8 mouse cellular contexts compared by ENCODE assay signal in genomic region chr3:100359036-100359435, GRCm38 (mm10).
DNase-seq lines count a peak whose midpoint lies in the region; ATAC-seq lines count a peak whose summit lies in the region.

No protein-coding gene starts in this region.

- ATAC-seq in embryonic facial prominence, embryonic 13.5 days (ENCODE audit: insufficient number of reproducible peaks, insufficient read depth, low FRiP score, low TSS enrichment, low read depth) = no peak
- ATAC-seq in heart, embryonic 16.5 days (replicated peaks; ENCODE audit: extremely low read depth, insufficient read depth, low FRiP score) = peak; percentile 41; the same call in 1 of the 2 replicates
- ATAC-seq in liver, embryonic 12.5 days = peak; percentile 57; the same call in 1 of the 2 replicates
- ATAC-seq in stomach, embryonic 15.5 days (ENCODE audit: insufficient read depth, low FRiP score, low read depth) = peak; percentile 54; the same call in 1 of the 2 replicates

- no peaks in the 10 kb centered on the region for H3K9me3 ChIP-seq in embryonic facial prominence, embryonic 13.5 days
- H3K9me3 ChIP-seq in heart, embryonic 16.5 days (replicated peaks; ENCODE audit: control insufficient read depth, low read length) = no peaks in the 10 kb centered on the region
- H3K9me3 ChIP-seq in liver, embryonic 12.5 days (replicated peaks) = no peaks in the 10 kb centered on the region
- no peaks in the 10 kb centered on the region for H3K9me3 ChIP-seq in stomach, embryonic 15.5 days

- peak overlapping the region; percentile 57 for H3K4me2 ChIP-seq in embryonic facial prominence, embryonic 13.5 days
- peak overlapping the region; percentile 66 for H3K4me2 ChIP-seq in heart, embryonic 16.5 days (ENCODE audit: low read depth, low read length)
- H3K4me2 ChIP-seq in liver, embryonic 12.5 days = peak overlapping the region; percentile 42
- H3K4me2 ChIP-seq in stomach, embryonic 15.5 days = peak overlapping the region; percentile 50

- WGBS in embryonic facial prominence, embryonic 13.5 days = 21% methylated on average over 8 of the region's 8 CpGs
- WGBS in heart, embryonic 16.5 days = 18% methylated on average over 8 of the region's 8 CpGs
- WGBS in liver, embryonic 12.5 days (ENCODE audit: insufficient replicate concordance) = 27% methylated on average over 8 of the region's 8 CpGs
- WGBS in stomach, embryonic 15.5 days = 20% methylated on average over 8 of the region's 8 CpGs

- H3K36me3 ChIP-seq in embryonic facial prominence, embryonic 13.5 days = no peaks in the 10 kb centered on the region
- H3K36me3 ChIP-seq in heart, embryonic 16.5 days (ENCODE audit: control insufficient read depth, insufficient read depth) = no peaks in the 10 kb centered on the region
- H3K36me3 ChIP-seq in liver, embryonic 12.5 days = no peaks in the 10 kb centered on the region
- H3K36me3 ChIP-seq in stomach, embryonic 15.5 days = no peaks in the 10 kb centered on the region

- peak overlapping the region; percentile 58 for H3K9ac ChIP-seq in embryonic facial prominence, embryonic 13.5 days
- peak overlapping the region; percentile 41; the same call in 1 of the 2 replicates for H3K9ac ChIP-seq in heart, embryonic 16.5 days (ENCODE audit: low read length)
- no peak overlapping the region for H3K9ac ChIP-seq in liver, embryonic 12.5 days
- H3K9ac ChIP-seq in stomach, embryonic 15.5 days = no peak overlapping the region

- 0 out of 2 replicates have a peak, but pooled peaks cover 3% of the 10 kb centered on the region for H3K4me1 ChIP-seq in embryonic facial prominence, embryonic 13.5 days
- no peaks in the 10 kb centered on the region for H3K4me1 ChIP-seq in heart, embryonic 16.5 days (ENCODE audit: control insufficient read depth, insufficient read depth, low read length)
- no peaks in the 10 kb centered on the region for H3K4me1 ChIP-seq in liver, embryonic 12.5 days
- no peaks in the 10 kb centered on the region for H3K4me1 ChIP-seq in stomach, embryonic 15.5 days

- peak; percentile 70 for DNase-seq in A20 (ENCODE audit: low read depth, low spot score)
- DNase-seq in adrenal gland, adult 2 months = peak; percentile 20
- peak; percentile 57 to 61 for DNase-seq in kidney, postnatal 25 days
- DNase-seq in natural killer cell, adult 2 months (ENCODE audit: low spot score in 2 of 2) = peak; percentile 25 to 36

- peak overlapping the region; percentile 30 for H3K4me3 ChIP-seq in embryonic facial prominence, embryonic 13.5 days
- peak overlapping the region; percentile 37 for H3K4me3 ChIP-seq in heart, embryonic 16.5 days (ENCODE audit: low read length)
- H3K4me3 ChIP-seq in liver, embryonic 12.5 days = no peak overlapping the region
- H3K4me3 ChIP-seq in stomach, embryonic 15.5 days (replicated peaks) = 0 out of 2 replicates have a peak overlapping the region, but pooled peaks have one; percentile 20

- H3K27ac ChIP-seq in embryonic facial prominence, embryonic 13.5 days = no peak overlapping the region
- H3K27ac ChIP-seq in heart, embryonic 16.5 days (ENCODE audit: low read length) = no peak overlapping the region
- H3K27ac ChIP-seq in liver, embryonic 12.5 days = no peak overlapping the region
- no peak overlapping the region for H3K27ac ChIP-seq in stomach, embryonic 15.5 days

- H3K27me3 ChIP-seq in embryonic facial prominence, embryonic 13.5 days = no peaks in the 10 kb centered on the region
- no peaks in the 10 kb centered on the region for H3K27me3 ChIP-seq in heart, embryonic 16.5 days (ENCODE audit: control insufficient read depth, insufficient read depth, low read length)
- peaks cover 12% of the 10 kb centered on the region; the same call in 1 of the 2 replicates for H3K27me3 ChIP-seq in liver, embryonic 12.5 days (replicated peaks)
- no peaks in the 10 kb centered on the region for H3K27me3 ChIP-seq in stomach, embryonic 15.5 days (replicated peaks)

Comparison
In these comparisons a context has a peak if more than half of its experiments do, and no peak if none do; other contexts are left out.
1. DNase-seq: peak in every context shown above with its lines; median percentile 70 in A20; 59 in kidney, postnatal 25 days; 30 in natural killer cell, adult 2 months; 20 in adrenal gland, adult 2 months.
2. H3K9ac ChIP-seq: peak in embryonic facial prominence, embryonic 13.5 days (single experiment) and heart, embryonic 16.5 days (single experiment); none in liver, embryonic 12.5 days (single experiment) and stomach, embryonic 15.5 days (single experiment).
3. Peak in every context shown above with its lines, with median percentiles within 50 percentile points of each other: H3K4me2 ChIP-seq.